Mouse (Mus musculus) thymus, adult 2 months (tissue): ENCODE results near the gene Lpcat3. TPM values are rescaled to one million over a fixed set of nuclear protein-coding genes. Genes with fewer than 3 reads are reported as not detected.

ENCODE experiments used
- DNase-seq: peaks from one replicate; pipeline ENCODE4 v3.0.0; 2021
- H3K27ac ChIP-seq: fragments of 200-500 bp; 2 replicates; pipeline ENCODE4 v1.5.1; 2012; ENCODE audit warnings: low read length, control low read depth; ENCODE audit not compliant: control insufficient read depth, insufficient read depth
- H3K27me3 ChIP-seq: fragments of 200-500 bp; 2 replicates; pipeline ENCODE4 v1.6.1; 2012; ENCODE audit warnings: mild to moderate bottlenecking, low read length, moderate library complexity, mixed read lengths; ENCODE audit not compliant: control insufficient read depth, insufficient read depth
- H3K36me3 ChIP-seq: fragments of 200-500 bp; 2 replicates; pipeline ENCODE4 v1.6.1; 2012; ENCODE audit warnings: mild to moderate bottlenecking, low read length, moderate library complexity; ENCODE audit not compliant: control insufficient read depth, insufficient read depth
- H3K4me1 ChIP-seq: fragments of 200-500 bp; replicated peaks from 2 replicates; pipeline ENCODE4 v1.6.1; 2012; ENCODE audit warnings: low read length; ENCODE audit not compliant: control insufficient read depth, insufficient read depth
- H3K4me3 ChIP-seq: fragments of 200-500 bp; 2 replicates; pipeline ENCODE4 v1.5.1; 2012; ENCODE audit warnings: mild to moderate bottlenecking, low read length, control low read depth, moderate library complexity; ENCODE audit not compliant: control insufficient read depth, insufficient read depth
- CTCF ChIP-seq: fragments of 200-500 bp; IDR thresholded peaks from 2 replicates; pipeline ENCODE4 v1.5.1; 2012; ENCODE audit warnings: mild to moderate bottlenecking, control low read depth, low read length, moderate library complexity, borderline replicate concordance; ENCODE audit not compliant: control insufficient read depth, poor library complexity, insufficient read depth; ENCODE audit errors: extremely low read depth
- POLR2A ChIP-seq: fragments of 200-500 bp; IDR thresholded peaks from 2 replicates; pipeline ENCODE4 v1.6.1; 2012; ENCODE audit warnings: mild to moderate bottlenecking, low read length, control low read depth, moderate library complexity; ENCODE audit not compliant: control insufficient read depth, poor library complexity, insufficient read depth; ENCODE audit errors: extremely low read depth
- WGBS: fragments of 180-500 bp; shearing (Covaris S2); methylation state at CpG from one replicate; pipeline ENCODE4 v1.1.7; 2018; 5-methylcytosine and 5-hydroxymethylcytosine counted together
- polyA plus RNA-seq: library from polyadenylated mRNA; depleted of rRNA; stranded (reverse); fragments of >200 nt; gene quantifications from 2 replicates; pipeline ENCODE4 v1.2.3, GENCODE M21; 2012

Lpcat3 gene
- polyA plus RNA-seq, 1 experiment = 184 TPM

DNA sequence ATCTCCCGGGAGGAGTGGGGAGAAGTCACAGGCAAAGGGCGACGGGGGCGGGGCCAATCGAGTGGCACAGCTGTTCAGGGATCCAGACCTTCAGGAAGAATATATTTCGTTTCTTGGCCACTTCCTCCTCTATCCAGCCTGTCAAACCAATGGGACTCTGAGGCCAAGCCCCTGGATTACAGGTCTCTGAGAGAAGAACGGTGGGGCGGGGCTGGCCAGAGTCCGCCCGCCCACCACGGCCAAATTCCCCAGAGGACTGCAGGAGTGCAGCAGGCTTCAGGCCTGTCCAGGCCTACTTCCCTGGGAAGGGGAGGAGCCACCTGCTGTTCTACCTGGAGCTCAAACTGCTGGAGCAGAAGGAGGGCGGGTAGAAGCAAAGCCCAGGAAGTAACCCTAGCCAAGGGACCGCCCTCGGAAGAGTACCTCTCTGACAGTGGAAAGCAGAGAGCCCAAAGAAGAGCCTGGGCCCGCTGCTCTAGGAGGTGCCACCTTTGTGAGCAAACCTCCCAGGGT, 75.7 kb downstream of the Lpcat3 start, which contains the start of gene Ptpn6:
Ptpn6 (minus strand) TSS at position 204 of the 513 bp plus-strand sequence.
- Histone ChIP-seq H3K4me1 (peaks cover 31% of the 10 kb centered on the region), H3K27ac (peak within 1 kb of the TSS; percentile 38), H3K27me3 (no peaks in the 10 kb centered on the region), H3K4me3 (peak within 1 kb of the TSS; percentile 39), H3K36me3 (no peaks in the 10 kb centered on the region)
- DNase-seq = no peak
- TF ChIP-seq CTCF = no peak
- TF ChIP-seq POLR2A = no peak
- 11% methylated on average over 15 of the region's 15 CpGs for WGBS

DNA sequence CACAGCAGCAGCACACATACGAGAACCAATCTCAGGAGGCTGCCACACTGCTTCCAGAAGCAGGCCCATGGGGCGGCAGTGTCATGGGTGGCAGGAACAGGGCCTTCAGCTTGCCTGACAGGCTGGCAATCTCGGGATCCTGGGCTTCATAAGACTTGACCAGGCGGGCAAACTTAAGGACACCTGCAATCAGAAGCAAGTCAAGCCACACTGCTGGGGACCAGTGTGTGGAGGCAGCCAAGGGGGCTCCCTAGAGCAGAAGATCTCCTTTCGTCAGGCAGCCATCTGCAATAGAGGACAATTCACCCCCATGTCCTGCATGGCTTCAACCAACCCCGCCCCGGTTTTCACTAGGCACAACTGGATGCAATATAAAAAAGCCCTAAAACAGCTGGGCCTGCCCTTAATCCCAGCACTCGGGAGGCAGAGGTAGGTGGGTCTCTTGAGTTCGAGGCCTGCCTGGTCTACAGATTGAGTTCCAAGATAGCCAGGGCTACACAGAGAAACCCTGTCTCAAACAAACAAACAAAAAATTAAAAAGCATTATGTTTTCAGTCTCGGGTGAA, 76.5 kb downstream of the Lpcat3 start:
- TF ChIP-seq CTCF (no peak), POLR2A (no peak)
- H3K36me3 ChIP-seq = no peaks in the 10 kb centered on the region
- H3K27me3 ChIP-seq = no peaks in the 10 kb centered on the region
- no peak overlapping the region for H3K4me3 ChIP-seq
- peaks cover 29% of the 10 kb centered on the region for H3K4me1 ChIP-seq
- peak overlapping the region; percentile 38 for H3K27ac ChIP-seq
- 84% methylated on average over 10 of the region's 10 CpGs for WGBS
- no peak for DNase-seq

GRCm38 (mm10) chr6:124740211-124740887, 77.5 kb downstream of the Lpcat3 start:
- Histone ChIP-seq H3K4me3 (peak overlapping the region; percentile 79), H3K27me3 (no peaks in the 10 kb centered on the region), H3K27ac (peak overlapping the region; percentile 93), H3K36me3 (no peaks in the 10 kb centered on the region), H3K4me1 (peaks cover 35% of the 10 kb centered on the region)
- TF ChIP-seq CTCF = peak; percentile 71; the same call in 1 of the 2 replicates
- no peak for TF ChIP-seq POLR2A
- peak; percentile 68 for DNase-seq
- 0% methylated on average over 29 of the region's 29 CpGs for WGBS

DNA sequence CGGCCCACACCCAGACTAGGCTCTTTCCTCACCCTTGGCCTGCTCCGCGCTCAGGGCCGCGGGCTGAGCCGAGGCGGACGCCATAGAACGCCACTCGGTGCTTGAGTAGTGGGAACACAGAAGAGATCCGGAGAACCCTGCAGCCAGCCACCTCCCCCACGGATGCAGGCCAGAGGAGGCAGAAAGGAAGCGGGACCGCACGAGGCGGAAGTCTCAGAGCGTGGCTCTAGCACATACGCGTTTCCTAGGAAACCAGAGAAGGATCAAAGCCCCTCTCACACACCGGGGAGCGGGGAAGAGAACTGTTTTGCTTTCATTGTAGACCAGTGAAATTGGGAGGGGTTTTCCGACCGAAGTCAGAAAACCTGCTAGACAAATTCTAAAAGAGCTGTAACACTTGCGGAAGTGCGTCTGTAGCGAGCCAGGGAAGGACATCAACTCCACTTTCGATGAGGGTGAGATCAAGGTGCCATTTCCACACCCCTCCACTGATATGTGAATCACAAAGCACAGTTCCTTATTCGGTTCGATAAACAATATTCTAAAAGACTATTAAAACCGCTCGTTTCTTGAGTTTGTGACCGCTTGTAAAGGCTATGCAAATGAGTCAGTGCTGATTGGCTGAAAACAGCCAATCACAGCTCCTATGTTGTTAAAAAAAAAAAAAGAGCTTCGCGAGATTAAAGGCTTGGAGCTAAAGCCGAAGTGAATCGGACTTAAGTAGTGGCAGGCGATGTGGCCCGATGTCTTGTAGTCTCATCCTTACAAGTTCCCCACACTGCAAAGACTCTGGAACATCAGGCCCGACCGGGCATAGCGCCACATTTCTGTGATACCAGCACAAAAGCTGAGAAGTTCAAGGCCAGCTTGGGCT, 78.3 kb downstream of the Lpcat3 start, which contains the start of gene Grcc10:
Grcc10 (minus strand) TSS at position 487 of the 874 bp plus-strand sequence.
- TF ChIP-seq POLR2A = peak; percentile 95
- TF ChIP-seq CTCF = no peak
- no peaks in the 10 kb centered on the region for H3K36me3 ChIP-seq
- H3K27ac ChIP-seq = peak within 1 kb of the TSS; percentile 93
- under 1% methylated on average over 41 of the region's 41 CpGs for WGBS
- peak; percentile 91 for DNase-seq
- H3K4me1 ChIP-seq = peaks cover 37% of the 10 kb centered on the region
- peak within 1 kb of the TSS; percentile 79 for H3K4me3 ChIP-seq
- no peaks in the 10 kb centered on the region for H3K27me3 ChIP-seq

- Histone ChIP-seq H3K4me1 (peaks cover 44% of the 10 kb centered on the region), H3K27me3 (no peaks in the 10 kb centered on the region)
- 88% methylated on average over 3 of the region's 3 CpGs for WGBS
These were observed 79.0 kb downstream of the Lpcat3 start for GRCm38 (mm10) chr6:124741842-124742241.

More at GRCm38 (mm10) chr6:124741842-124742241, 79.0 kb downstream of the Lpcat3 start:
- no peaks in the 10 kb centered on the region for H3K36me3 ChIP-seq
- DNase-seq = no peak
- no peak for TF ChIP-seq CTCF
- no peak for TF ChIP-seq POLR2A
- H3K4me3 ChIP-seq = peak overlapping the region; percentile 39
- H3K27ac ChIP-seq = peak overlapping the region; percentile 93
